Mouse (Mus musculus) adipocyte (in vitro differentiated cells): Measurements from ENCODE around the gene Stxbp4.

ENCODE experiments used
- DNase-seq: peaks from one replicate; pipeline ENCODE4 v3.0.0-alpha.2; 2016; ENCODE audit warnings: low spot score

Gene Stxbp4

GRCm38 (mm10) chr11:90464046-90464595 lies 173.8 kb downstream of the Stxbp4 start:
- DNase-seq: no peak

GRCm38 (mm10) chr11:90460458-90460857 lies 177.4 kb downstream of the Stxbp4 start:
- DNase-seq: no peak

- DNase-seq: no peak
Observed at GRCm38 (mm10) chr11:90452134-90452533, 185.8 kb downstream of the Stxbp4 start.

- no peak for DNase-seq
Observed at GRCm38 (mm10) chr11:90451506-90451905, 186.4 kb downstream of the Stxbp4 start.

- DNase-seq: no peak
Observed at GRCm38 (mm10) chr11:90442462-90442861, 195.4 kb downstream of the Stxbp4 start.

- no peak for DNase-seq
Observed at GRCm38 (mm10) chr11:90440851-90441250, 197.0 kb downstream of the Stxbp4 start.

GRCm38 (mm10) chr11:90438768-90439167 lies 199.1 kb downstream of the Stxbp4 start:
- DNase-seq: no peak
